Mouse (Mus musculus): Measurements from ENCODE around the gene Ddx6.
"Not testable (repeated sequence)": the region's sequence is repeated elsewhere in the genome, so short reads cannot be mapped to it uniquely, and the experiment has no call there.

The Ddx6 gene

GRCm38 (mm10) chr9:44604779-44605615 lies at the start of gene Ddx6:
TSS of gene Ddx6 (plus strand) at chr9:44604892.
- peak; percentile 45 to 60 for DNase-seq (ENCODE audit: low spot score in 2 of 2)

GRCm38 (mm10) chr9:44561597-44561996 lies 43.1 kb upstream of the Ddx6 start, which contains the start of gene Cxcr5:
TSS of gene Cxcr5 (minus strand) at chr9:44561877.
- no peak for DNase-seq (ENCODE audit: low spot score in 2 of 2)

- DNase-seq (ENCODE audit: low spot score in 2 of 2), result no peak
These were observed 41.8 kb upstream of the Ddx6 start for GRCm38 (mm10) chr9:44562936-44563335.

- DNase-seq (ENCODE audit: low spot score in 2 of 2), result no peak
These were observed 39.3 kb upstream of the Ddx6 start for GRCm38 (mm10) chr9:44565367-44565766.

- no peak for DNase-seq (ENCODE audit: low spot score in 2 of 2)
These were observed 37.2 kb upstream of the Ddx6 start for GRCm38 (mm10) chr9:44567338-44568082.

GRCm38 (mm10) chr9:44568083-44568455 lies 36.6 kb upstream of the Ddx6 start:
- DNase-seq (ENCODE audit: low spot score in 2 of 2), result no peak

GRCm38 (mm10) chr9:44570939-44571382 lies 33.7 kb upstream of the Ddx6 start:
- no peak for DNase-seq (ENCODE audit: low spot score in 2 of 2)

GRCm38 (mm10) chr9:44573306-44573705 lies 31.4 kb upstream of the Ddx6 start:
- no peak for DNase-seq (ENCODE audit: low spot score in 2 of 2)

GRCm38 (mm10) chr9:44575095-44575494 lies 29.6 kb upstream of the Ddx6 start:
- no peak for DNase-seq (ENCODE audit: low spot score in 2 of 2)

GRCm38 (mm10) chr9:44576046-44576445 lies 28.6 kb upstream of the Ddx6 start:
- DNase-seq (ENCODE audit: low spot score in 2 of 2), result not testable (repeated sequence)

- DNase-seq (ENCODE audit: low spot score in 2 of 2), result no peak
These were observed 25.3 kb upstream of the Ddx6 start for GRCm38 (mm10) chr9:44579392-44579791.

- no peak for DNase-seq (ENCODE audit: low spot score in 2 of 2)
These were observed 24.6 kb upstream of the Ddx6 start for GRCm38 (mm10) chr9:44580085-44580484.

- no peak for DNase-seq (ENCODE audit: low spot score in 2 of 2)
These were observed 23.3 kb upstream of the Ddx6 start for GRCm38 (mm10) chr9:44581423-44581822.

GRCm38 (mm10) chr9:44582390-44582789 lies 22.3 kb upstream of the Ddx6 start:
- no peak for DNase-seq (ENCODE audit: low spot score in 2 of 2)

- DNase-seq (ENCODE audit: low spot score in 2 of 2), result no peak
These were observed 17.9 kb upstream of the Ddx6 start for GRCm38 (mm10) chr9:44586640-44587261.

- DNase-seq (ENCODE audit: low spot score in 2 of 2), result no peak
These were observed 17.2 kb upstream of the Ddx6 start for GRCm38 (mm10) chr9:44587262-44588160.

GRCm38 (mm10) chr9:44588605-44589004 lies 16.1 kb upstream of the Ddx6 start:
- no peak for DNase-seq (ENCODE audit: low spot score in 2 of 2)

- DNase-seq (ENCODE audit: low spot score in 2 of 2), result no peak
These were observed 15.6 kb upstream of the Ddx6 start for GRCm38 (mm10) chr9:44589095-44589494.

- DNase-seq (ENCODE audit: low spot score in 2 of 2), result no peak
These were observed 13.7 kb upstream of the Ddx6 start for GRCm38 (mm10) chr9:44590969-44591368.

GRCm38 (mm10) chr9:44591595-44592188 lies 13.0 kb upstream of the Ddx6 start:
- no peak for DNase-seq (ENCODE audit: low spot score in 2 of 2)

GRCm38 (mm10) chr9:44593221-44593620 lies 11.5 kb upstream of the Ddx6 start:
- no peak for DNase-seq (ENCODE audit: low spot score in 2 of 2)
